Mouse (Mus musculus): Measurements from ENCODE around the gene Mat2a.
A peak's percentile ranks its signal among the peaks of the same experiment; 100 is the strongest.

DNA sequence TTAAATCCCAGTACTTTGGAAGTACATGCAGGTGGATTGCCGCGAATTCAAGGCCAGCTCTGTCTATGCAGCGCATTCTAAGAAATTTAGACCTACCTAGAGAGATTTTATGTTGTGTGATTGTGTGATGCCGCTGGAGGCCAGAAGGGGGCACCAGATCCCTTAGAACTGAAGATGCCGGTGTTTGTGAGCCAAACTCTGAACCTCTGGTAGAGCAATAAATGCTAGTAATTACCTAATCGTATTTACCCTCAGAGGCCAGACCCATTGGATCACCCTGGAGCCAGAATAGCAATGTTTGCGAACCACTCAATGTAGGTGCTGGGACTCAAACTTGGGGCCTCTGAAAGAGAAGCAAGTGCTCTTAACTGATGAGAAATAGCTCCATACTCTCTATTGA lies 37.5 kb downstream of the Mat2a start:
- peak; percentile 86 for TF ChIP-seq CTCF (IDR thresholded peaks at IDR 0.05)
- peak; percentile 57; the same call in 1 of the 2 replicates for TF ChIP-seq EP300 (IDR thresholded peaks at IDR 0.05)

All from lung, postnatal 0 days (tissue).